Mouse (Mus musculus) kidney, adult 2 months (tissue): ENCODE results near the gene Cyp4f14.
"Not testable (repeated sequence)": the region's sequence is repeated elsewhere in the genome, so short reads cannot be mapped to it uniquely, and the experiment has no call there.

Source experiments
- CTCF ChIP-seq: fragments of 200-500 bp; conservative IDR thresholded peaks from 2 replicates; pipeline ENCODE4 v1.5.1; 2011; ENCODE audit warnings: low read depth, mild to moderate bottlenecking, control low read depth, low read length, moderate library complexity, mixed read lengths; ENCODE audit not compliant: insufficient read depth, insufficient read length
- POLR2A ChIP-seq: fragments of 200-500 bp; IDR thresholded peaks from one replicate; pipeline ENCODE4 v1.6.1; 2011; ENCODE audit warnings: low read depth, low read length, control low read depth

GRCm38 (mm10) chr17:32856713-32857112 is 60.4 kb downstream of the Cyp4f14 start:
- TF ChIP-seq CTCF, POLR2A: not testable (repeated sequence)
